Mouse (Mus musculus) MEL (cell line): Measurements from ENCODE around the gene Herpud2. TPM values are rescaled to one million over a fixed set of nuclear protein-coding genes. Genes with fewer than 3 reads are reported as not detected.

Experiments used
- DNase-seq: peaks from one replicate; pipeline ENCODE4 v3.0.0; 2011; ENCODE audit warnings: low read depth, low spot score
- H3K27ac ChIP-seq: 2 replicates; pipeline ENCODE4 v1.5.1; 2012; ENCODE audit warnings: low read depth, mild to moderate bottlenecking, control low read depth, low read length, moderate library complexity; ENCODE audit not compliant: control insufficient read depth
- H3K27me3 ChIP-seq, 2 experiments: fragments of 150-350 bp in 1 of 2; sonication (generic) in 1 of 2; 2 replicates each; pipeline ENCODE4 v1.6.1; 2012; ENCODE audit warnings: low read length in 2 of 2, mild to moderate bottlenecking in 2 of 2, improper control_type of control experiment in 1 of 2, moderate library complexity in 1 of 2; ENCODE audit not compliant: insufficient read depth in 2 of 2, control insufficient read depth in 1 of 2
- H3K36me3 ChIP-seq, 2 experiments: 2 replicates each; pipeline ENCODE4 v1.6.1; 2012 to 2014; ENCODE audit warnings: low read length in 2 of 2, improper control_type of control experiment in 1 of 2, inconsistent platforms in 1 of 2, mild to moderate bottlenecking in 1 of 2; ENCODE audit not compliant: insufficient read depth in 2 of 2, control insufficient read depth in 1 of 2
- H3K4me1 ChIP-seq, 2 experiments: fragments of 150-350 bp in 1 of 2; sonication (generic) in 1 of 2; 2 replicates each; pipeline ENCODE4 v1.6.1; 2012; ENCODE audit warnings: low read length in 2 of 2, improper control_type of control experiment in 1 of 2, mild to moderate bottlenecking in 1 of 2; ENCODE audit not compliant: insufficient read depth in 2 of 2, control insufficient read depth in 1 of 2
- H3K4me3 ChIP-seq, 2 experiments: fragments of 150-350 bp in 1 of 2; sonication (generic) in 1 of 2; 2 replicates each; pipeline ENCODE4 v1.5.1; 2012; ENCODE audit warnings: low read depth in 2 of 2, low read length in 2 of 2, mild to moderate bottlenecking in 2 of 2, moderate library complexity in 2 of 2, control low read depth in 1 of 2, improper control_type of control experiment in 1 of 2; ENCODE audit not compliant: control insufficient read depth in 1 of 2, insufficient read depth in 1 of 2
- H3K79me2 ChIP-seq: 2 replicates; pipeline ENCODE4 v1.6.1; 2012; ENCODE audit warnings: mild to moderate bottlenecking, low read length, moderate library complexity; ENCODE audit not compliant: control insufficient read depth, poor library complexity, insufficient read depth
- H3K9ac ChIP-seq: 2 replicates; pipeline ENCODE4 v1.6.1; 2012; ENCODE audit warnings: low read depth, mild to moderate bottlenecking, control low read depth, low read length, moderate library complexity; ENCODE audit not compliant: control insufficient read depth, poor library complexity, severe bottlenecking
- H3K9me3 ChIP-seq: fragments of 150-350 bp; sonication (generic); replicated peaks from 2 replicates; pipeline ENCODE4 v1.6.1; 2012; ENCODE audit warnings: mild to moderate bottlenecking, low read length, improper control_type of control experiment, moderate library complexity; ENCODE audit not compliant: insufficient read depth
- BHLHE40 ChIP-seq: IDR thresholded peaks from 2 replicates; pipeline ENCODE4 v1.6.1; 2012; ENCODE audit warnings: low read depth, mild to moderate bottlenecking, inconsistent platforms, low read length, improper control_type of control experiment, borderline replicate concordance
- E2F4 ChIP-seq: IDR thresholded peaks from 2 replicates; pipeline ENCODE4 v1.6.1; 2011; ENCODE audit warnings: low read depth, low read length, improper control_type of control experiment, borderline replicate concordance
- GATA1 ChIP-seq: IDR thresholded peaks from 2 replicates; pipeline ENCODE4 v1.6.1; 2011; ENCODE audit warnings: low read depth, low read length, improper control_type of control experiment
- HCFC1 ChIP-seq: IDR thresholded peaks from 2 replicates; pipeline ENCODE4 v1.6.1; 2012; ENCODE audit warnings: low read depth, mild to moderate bottlenecking, inconsistent platforms, low read length, improper control_type of control experiment, moderate library complexity
- MAX ChIP-seq: IDR thresholded peaks from 2 replicates; pipeline ENCODE4 v1.6.1; 2011; ENCODE audit warnings: low read length, improper control_type of control experiment
- MXI1 ChIP-seq: IDR thresholded peaks from 2 replicates; pipeline ENCODE4 v1.6.1; 2011; ENCODE audit warnings: mild to moderate bottlenecking, low read depth, low read length, improper control_type of control experiment
- NELFE ChIP-seq: IDR thresholded peaks from 2 replicates; pipeline ENCODE4 v1.6.1; 2011; ENCODE audit warnings: low read depth, low read length, improper control_type of control experiment
- POLR2AphosphoS2 ChIP-seq: IDR thresholded peaks from 2 replicates; pipeline ENCODE4 v1.6.1; 2011; ENCODE audit warnings: low read length, improper control_type of control experiment
- RCOR1 ChIP-seq: IDR thresholded peaks from 2 replicates; pipeline ENCODE4 v1.6.1; 2012; ENCODE audit warnings: low read depth, mild to moderate bottlenecking, inconsistent platforms, low read length, improper control_type of control experiment
- SIN3A ChIP-seq: IDR thresholded peaks from 2 replicates; pipeline ENCODE4 v1.6.1; 2012; ENCODE audit warnings: low read length, improper control_type of control experiment, inconsistent platforms
- SMC3 ChIP-seq: IDR thresholded peaks from 2 replicates; pipeline ENCODE4 v1.6.1; 2011; ENCODE audit warnings: low read depth, low read length, improper control_type of control experiment
- TBP ChIP-seq: IDR thresholded peaks from 2 replicates; pipeline ENCODE4 v1.8.0; 2011; ENCODE audit warnings: low read depth, low read length, improper control_type of control experiment
- TCF12 ChIP-seq: IDR thresholded peaks from 2 replicates; pipeline ENCODE4 v1.6.1; 2014; ENCODE audit warnings: low read depth, mild to moderate bottlenecking, inconsistent platforms, low read length, improper control_type of control experiment, moderate library complexity
- UBTF ChIP-seq: IDR thresholded peaks from 2 replicates; pipeline ENCODE4 v1.6.1; 2012; ENCODE audit warnings: low read depth, mild to moderate bottlenecking, inconsistent platforms, low read length, improper control_type of control experiment, moderate library complexity, borderline replicate concordance; ENCODE audit not compliant: insufficient read depth
- USF1 ChIP-seq: IDR thresholded peaks from 2 replicates; pipeline ENCODE4 v1.6.1; 2014; ENCODE audit warnings: low read depth, mild to moderate bottlenecking, inconsistent platforms, low read length, improper control_type of control experiment, moderate library complexity
- USF2 ChIP-seq, 2 experiments: IDR thresholded peaks; 2 replicates each; pipeline ENCODE4 v1.6.1; 2011 to 2012; ENCODE audit warnings: improper control_type of control experiment in 2 of 2, low read length in 2 of 2, borderline replicate concordance in 1 of 2, inconsistent platforms in 1 of 2, low read depth in 1 of 2, mild to moderate bottlenecking in 1 of 2; ENCODE audit not compliant: insufficient read depth in 1 of 2
- ZC3H11A ChIP-seq: IDR thresholded peaks from 2 replicates; pipeline ENCODE4 v1.6.1; 2012; ENCODE audit warnings: low read depth, mild to moderate bottlenecking, inconsistent platforms, low read length, improper control_type of control experiment
- ZKSCAN1 ChIP-seq: IDR thresholded peaks from 2 replicates; pipeline ENCODE4 v1.6.1; 2012; ENCODE audit warnings: low read depth, mild to moderate bottlenecking, inconsistent platforms, low read length, improper control_type of control experiment, moderate library complexity
- ZMIZ1 ChIP-seq: IDR thresholded peaks from 2 replicates; pipeline ENCODE4 v1.6.1; 2012; ENCODE audit warnings: low read depth, mild to moderate bottlenecking, inconsistent platforms, low read length, improper control_type of control experiment, moderate library complexity
- polyA plus RNA-seq, 2 experiments: library from polyadenylated mRNA; stranded (reverse) in 1 of 2; unstranded in 1 of 2; fragments of >175 nt in 1 of 2; fragments of >200 nt in 1 of 2; gene quantifications; 2 replicates each; pipeline versions ENCODE4 v1.2.1 to v1.2.4; 2012; ENCODE audit warnings: low replicate concordance in 2 of 2, low read depth in 1 of 2; ENCODE audit not compliant: insufficient read length in 2 of 2, insufficient read depth in 1 of 2, missing spikeins in 1 of 2
- total RNA-seq: library from RNA; depleted of rRNA; stranded (reverse); fragments of 300-350 nt; gene quantifications from 2 replicates; pipeline ENCODE4 v1.2.3, GENCODE M21; 2012; rRNA removed

Gene Herpud2
- total and polyA plus RNA-seq, 3 experiments: 4.3 to 17.2 TPM; not detected in 1

GRCm38 (mm10) chr9:25075977-25076376 is 75.6 kb downstream of the Herpud2 start (continued):
- TF ChIP-seq ZMIZ1: no peak
- TF ChIP-seq ZKSCAN1: no peak
- no peak for TF ChIP-seq RCOR1

GRCm38 (mm10) chr9:25072666-25073065 is 79.0 kb downstream of the Herpud2 start:
- Histone ChIP-seq H3K9me3 (no peaks in the 10 kb centered on the region), H3K27ac (no peak overlapping the region), H3K4me3 (no peak overlapping the region), H3K4me1 (no peaks in the 10 kb centered on the region), H3K27me3 (peaks cover 0 to 4% of the 10 kb centered on the region in 2 experiments; a peak in 1 of 4 replicates), H3K36me3 (no peaks in the 10 kb centered on the region), H3K9ac (no peak overlapping the region), H3K79me2 (no peaks in the 10 kb centered on the region)
- no peak for DNase-seq
- no peak for TF ChIP-seq GATA1
- TF ChIP-seq USF1: no peak
- no peak for TF ChIP-seq ZC3H11A
- no peak for TF ChIP-seq SIN3A
- no peak for TF ChIP-seq HCFC1
- no peak for TF ChIP-seq BHLHE40
- no peak for TF ChIP-seq UBTF
- no peak for TF ChIP-seq MAX
- no peak for TF ChIP-seq ZMIZ1
- no peak for TF ChIP-seq USF2 (IDR thresholded peaks at IDR 0.05; ENCODE audit: borderline replicate concordance in 1 of 2, insufficient read depth in 1 of 2, low read depth in 1 of 2, low read length in 2 of 2)
- TF ChIP-seq SMC3: no peak

GRCm38 (mm10) chr9:25058726-25059125 is 92.9 kb downstream of the Herpud2 start:
- H3K4me3 ChIP-seq: no peak overlapping the region
- TF ChIP-seq NELFE (no peak), POLR2AphosphoS2 (no peak), UBTF (no peak), E2F4 (no peak), SIN3A (no peak), TBP (no peak), GATA1 (no peak), TCF12 (no peak), MXI1 (no peak), RCOR1 (no peak)
- TF ChIP-seq, all 39 proteins: peak for 0
- Histone ChIP-seq H3K27ac (no peak overlapping the region), H3K9me3 (no peaks in the 10 kb centered on the region), H3K79me2 (no peaks in the 10 kb centered on the region), H3K4me1 (no peaks in the 10 kb centered on the region), H3K9ac (no peak overlapping the region), H3K36me3 (no peaks in the 10 kb centered on the region), H3K27me3 (no peaks in the 10 kb centered on the region; a peak in 1 of 4 replicates)
- DNase-seq: no peak

Other genes with a start within 250 kb of the Herpud2 start
- not detected in 2 replicates for gene Gm10181, start 62.4 kb downstream of the Herpud2 start, total RNA-seq
- not detected for gene Gm10181, start 62.4 kb downstream of the Herpud2 start, polyA plus RNA-seq
- gene Sept7, start 100.6 kb upstream of the Herpud2 start, total RNA-seq: 67.0 and 75.2 TPM in 2 replicates
- 100 to 1,000 TPM in 1 of 2 experiments, 10 to 100 TPM in 1; 66.7 to 254 TPM for gene Sept7, start 100.6 kb upstream of the Herpud2 start, polyA plus RNA-seq